Mouse (Mus musculus): ENCODE results near the gene Setd1b.

The Setd1b gene

GRCm38 (mm10) chr5:123140694-123141554, 1.1 kb upstream of the Setd1b start:
- DNase-seq (ENCODE audit: low read depth, low spot score), result peak; percentile 95

GRCm38 (mm10) chr5:123141555-123142160, 335 bp upstream of the Setd1b start:
- DNase-seq (ENCODE audit: low read depth, low spot score), result peak; percentile 91

GRCm38 (mm10) chr5:123143251-123143970, 1.4 kb downstream of the Setd1b start:
- DNase-seq (ENCODE audit: low read depth, low spot score), result peak; percentile 53

- peak; percentile 35 for DNase-seq (ENCODE audit: low read depth, low spot score)
These were observed 2.2 kb downstream of the Setd1b start for GRCm38 (mm10) chr5:123143971-123144745.

GRCm38 (mm10) chr5:123144746-123145590, 3.0 kb downstream of the Setd1b start:
- no peak for DNase-seq (ENCODE audit: low read depth, low spot score)

GRCm38 (mm10) chr5:123146357-123146756, 4.4 kb downstream of the Setd1b start:
- DNase-seq (ENCODE audit: low read depth, low spot score), result no peak

GRCm38 (mm10) chr5:123147569-123147968, 5.6 kb downstream of the Setd1b start:
- DNase-seq (ENCODE audit: low read depth, low spot score), result no peak

- no peak for DNase-seq (ENCODE audit: low read depth, low spot score)
These were observed 6.2 kb downstream of the Setd1b start for GRCm38 (mm10) chr5:123148073-123148722.

- DNase-seq (ENCODE audit: low read depth, low spot score), result peak; percentile 88
These were observed 7.7 kb downstream of the Setd1b start for GRCm38 (mm10) chr5:123149451-123150400.

- DNase-seq (ENCODE audit: low read depth, low spot score), result peak; percentile 90
These were observed 8.6 kb downstream of the Setd1b start for GRCm38 (mm10) chr5:123150641-123151040.

GRCm38 (mm10) chr5:123151077-123151476, 9.1 kb downstream of the Setd1b start:
- peak; percentile 91 for DNase-seq (ENCODE audit: low read depth, low spot score)

- DNase-seq (ENCODE audit: low read depth, low spot score), result no peak
These were observed 9.8 kb downstream of the Setd1b start for GRCm38 (mm10) chr5:123151707-123152362.

- DNase-seq (ENCODE audit: low read depth, low spot score), result peak; percentile 51
These were observed 10.9 kb downstream of the Setd1b start for GRCm38 (mm10) chr5:123152901-123153300.

GRCm38 (mm10) chr5:123155425-123155824, 13.4 kb downstream of the Setd1b start:
- peak; percentile 81 for DNase-seq (ENCODE audit: low read depth, low spot score)

GRCm38 (mm10) chr5:123156763-123157162, 14.8 kb downstream of the Setd1b start:
- no peak for DNase-seq (ENCODE audit: low read depth, low spot score)

GRCm38 (mm10) chr5:123157972-123158371, 16.0 kb downstream of the Setd1b start:
- DNase-seq (ENCODE audit: low read depth, low spot score), result no peak

- DNase-seq (ENCODE audit: low read depth, low spot score), result no peak
These were observed 17.5 kb downstream of the Setd1b start for GRCm38 (mm10) chr5:123159446-123159845.

- no peak for DNase-seq (ENCODE audit: low read depth, low spot score)
These were observed 17.9 kb downstream of the Setd1b start for GRCm38 (mm10) chr5:123159866-123160265.
